Mouse (Mus musculus) bone marrow, adult 2 months (tissue): ENCODE data around the gene Hsd3b6.

ENCODE experiments used
- CTCF ChIP-seq: fragments of 200-500 bp; IDR thresholded peaks from 2 replicates; pipeline ENCODE4 v1.5.1; 2011; ENCODE audit warnings: low read length, control low read depth; ENCODE audit not compliant: control insufficient read depth, insufficient read depth
- POLR2A ChIP-seq: fragments of 200-500 bp; IDR thresholded peaks from 2 replicates; pipeline ENCODE4 v1.6.1; 2011; ENCODE audit warnings: low read depth, mild to moderate bottlenecking, control low read depth, low read length, borderline replicate concordance; ENCODE audit not compliant: control insufficient read depth

GRCm38 (mm10) chr3:98855160-98855559, 40.9 kb upstream of the Hsd3b6 start:
- no peak for TF ChIP-seq CTCF
- no peak for TF ChIP-seq POLR2A
